Mouse (Mus musculus) cerebellum, postnatal 25 days (tissue): ENCODE results near the gene Dlgap3.

Experiments used
- DNase-seq, 2 experiments: peaks; one replicate each; pipeline ENCODE4 v3.0.0; 2021; ENCODE audit warnings: mixed read lengths in 2 of 2

Dlgap3 gene

GRCm38 (mm10) chr4:127174900-127175278 lies 5.9 kb downstream of the Dlgap3 start:
- DNase-seq, result peak; percentile 12 to 28

GRCm38 (mm10) chr4:127177961-127178360 lies 9.0 kb downstream of the Dlgap3 start:
- DNase-seq, result peak in 1 of 2 experiments; percentile 10

- DNase-seq, result peak; percentile 21 to 23
These were observed 9.7 kb downstream of the Dlgap3 start for GRCm38 (mm10) chr4:127178671-127179070.

- peak; percentile 29 to 37 for DNase-seq
These were observed 10.8 kb downstream of the Dlgap3 start for GRCm38 (mm10) chr4:127179469-127180449.

- peak in 1 of 2 experiments; percentile 11 for DNase-seq
These were observed 11.4 kb downstream of the Dlgap3 start for GRCm38 (mm10) chr4:127180450-127180840.

GRCm38 (mm10) chr4:127181010-127181409 lies 12.0 kb downstream of the Dlgap3 start:
- no peak for DNase-seq

- peak; percentile 89 to 93 for DNase-seq
These were observed 14.9 kb downstream of the Dlgap3 start for GRCm38 (mm10) chr4:127183867-127184266.

GRCm38 (mm10) chr4:127190921-127191320 lies 21.9 kb downstream of the Dlgap3 start:
- DNase-seq, result no peak

- no peak for DNase-seq
These were observed 23.7 kb downstream of the Dlgap3 start for GRCm38 (mm10) chr4:127192704-127193103.

GRCm38 (mm10) chr4:127193378-127194155 lies 24.6 kb downstream of the Dlgap3 start:
- peak; percentile 95 to 97 for DNase-seq

GRCm38 (mm10) chr4:127194477-127195269 lies 25.7 kb downstream of the Dlgap3 start:
- DNase-seq, result peak; percentile 55 to 71

- no peak for DNase-seq
These were observed 29.6 kb downstream of the Dlgap3 start for GRCm38 (mm10) chr4:127198609-127199008.

- peak in 1 of 2 experiments; percentile 53 for DNase-seq
These were observed 30.4 kb downstream of the Dlgap3 start for GRCm38 (mm10) chr4:127199406-127199805.

GRCm38 (mm10) chr4:127200164-127200722 lies 31.2 kb downstream of the Dlgap3 start:
- DNase-seq, result no peak

GRCm38 (mm10) chr4:127200769-127201617 lies 32.0 kb downstream of the Dlgap3 start:
- DNase-seq, result no peak

- no peak for DNase-seq
These were observed 34.1 kb downstream of the Dlgap3 start for GRCm38 (mm10) chr4:127203081-127203480.

- no peak for DNase-seq
These were observed 42.3 kb downstream of the Dlgap3 start for GRCm38 (mm10) chr4:127211318-127211717.

- peak in 1 of 2 experiments; percentile 41 for DNase-seq
These were observed 45.5 kb downstream of the Dlgap3 start for GRCm38 (mm10) chr4:127214510-127214909.

GRCm38 (mm10) chr4:127215103-127215502 lies 46.1 kb downstream of the Dlgap3 start:
- DNase-seq, result peak; percentile 66 to 80

- peak in 1 of 2 experiments; percentile 38 for DNase-seq
These were observed 46.8 kb downstream of the Dlgap3 start for GRCm38 (mm10) chr4:127215799-127216198.

GRCm38 (mm10) chr4:127216251-127216651 lies 47.2 kb downstream of the Dlgap3 start:
- peak; percentile 73 to 75 for DNase-seq
